Mouse (Mus musculus) neutrophil, adult 5-6 weeks (primary cell): ENCODE results near the gene Clmn. TPM values are rescaled to one million over a fixed set of nuclear protein-coding genes. Genes with fewer than 3 reads are reported as not detected.
"Not testable (repeated sequence)": the region's sequence is repeated elsewhere in the genome, so short reads cannot be mapped to it uniquely, and the experiment has no call there.

ENCODE experiments used
- ATAC-seq: fragments of 151-379, 151-347 bp; 2 replicates; pipeline ENCODE4 v1.8.0; 2017; ENCODE audit warnings: mild to moderate bottlenecking, moderate TSS enrichment; ENCODE audit not compliant: insufficient number of reproducible peaks, poor library complexity, low FRiP score, severe bottlenecking; ENCODE audit errors: extremely low read depth
- total RNA-seq: library from RNA; stranded (forward); fragments of 200-1000 nt; gene quantifications from 2 replicates; pipeline ENCODE4 v1.2.3, GENCODE M21; 2017

Gene Clmn
- total RNA-seq, 1 experiment from 2014 or later, result under 0.01 TPM

DNA sequence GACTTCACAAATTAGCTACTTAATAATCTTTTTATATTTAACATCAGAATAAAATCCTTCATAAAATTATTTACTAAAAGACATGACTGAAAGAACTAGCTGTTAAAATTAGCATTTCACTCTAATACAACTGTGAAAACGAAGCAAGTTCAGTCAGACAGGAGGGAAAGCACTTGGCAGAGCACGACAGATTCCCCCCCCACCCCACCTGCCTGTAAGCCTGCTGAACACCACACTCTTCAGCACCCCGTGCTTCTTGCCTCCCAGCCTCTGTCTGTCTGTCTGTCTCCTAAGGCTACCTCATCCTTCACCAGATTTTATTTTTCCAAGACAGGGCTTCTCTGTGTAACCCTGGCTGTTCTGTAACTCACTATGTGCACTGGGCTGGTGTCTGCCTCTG, 125.9 kb downstream of the Clmn start:
- ATAC-seq, result no peak

DNA sequence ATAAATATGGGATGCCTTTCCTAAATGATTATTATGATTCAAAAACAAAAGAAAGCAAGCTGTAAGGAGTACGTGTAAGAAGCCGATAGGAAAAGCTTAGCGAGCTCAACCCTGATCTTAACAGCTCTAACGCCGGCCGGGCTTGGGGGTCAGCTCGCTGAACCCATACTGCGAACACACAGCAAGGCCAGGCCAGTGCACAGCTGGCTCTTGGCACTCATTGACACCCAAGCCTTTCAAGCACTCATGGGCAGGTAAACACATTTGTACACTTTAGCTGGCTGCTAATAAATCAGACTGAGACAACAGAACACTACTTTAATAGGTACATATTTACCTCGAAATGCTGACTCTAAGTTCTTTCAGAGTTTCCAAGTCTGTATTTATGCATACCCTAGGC, 126.4 kb downstream of the Clmn start:
- no peak for ATAC-seq

DNA sequence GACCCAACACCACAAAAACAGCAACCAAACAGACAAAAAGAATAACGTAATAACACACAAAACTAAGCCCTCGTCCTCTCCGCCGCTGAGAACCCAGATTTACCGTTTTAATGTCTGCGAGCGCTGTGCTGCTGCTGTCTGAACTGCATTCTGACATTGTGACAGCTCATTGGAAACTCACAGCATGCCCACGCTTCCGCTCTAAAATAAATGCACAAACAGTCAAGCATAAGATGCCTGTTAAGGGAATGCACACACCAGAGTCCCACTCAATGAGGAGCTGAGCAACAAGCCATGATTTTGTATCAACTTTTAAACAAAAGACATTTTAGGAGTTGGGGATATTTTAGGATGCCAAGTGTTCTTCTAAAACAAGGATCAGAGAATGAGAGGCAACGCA, 127.2 kb downstream of the Clmn start:
- no peak for ATAC-seq

DNA sequence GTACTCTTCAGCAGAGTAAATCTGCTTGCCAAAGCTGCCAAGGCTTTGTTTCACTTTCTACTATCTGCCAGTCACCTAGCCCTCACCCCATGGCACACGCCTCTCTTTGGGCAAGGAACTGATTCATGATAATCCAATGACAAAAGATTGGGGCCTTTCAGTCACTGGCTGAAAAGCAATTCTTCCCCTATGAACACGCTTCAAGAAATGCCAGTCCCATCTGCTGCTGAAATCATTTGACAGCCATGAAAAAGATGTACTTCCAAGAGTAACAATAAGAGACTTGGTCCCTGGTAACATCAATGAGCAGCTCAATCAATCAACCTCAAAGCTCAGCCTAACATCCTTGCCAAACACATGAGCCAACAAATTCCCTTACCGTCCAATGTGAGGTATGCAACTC, 128.9 kb downstream of the Clmn start:
- no peak for ATAC-seq

DNA sequence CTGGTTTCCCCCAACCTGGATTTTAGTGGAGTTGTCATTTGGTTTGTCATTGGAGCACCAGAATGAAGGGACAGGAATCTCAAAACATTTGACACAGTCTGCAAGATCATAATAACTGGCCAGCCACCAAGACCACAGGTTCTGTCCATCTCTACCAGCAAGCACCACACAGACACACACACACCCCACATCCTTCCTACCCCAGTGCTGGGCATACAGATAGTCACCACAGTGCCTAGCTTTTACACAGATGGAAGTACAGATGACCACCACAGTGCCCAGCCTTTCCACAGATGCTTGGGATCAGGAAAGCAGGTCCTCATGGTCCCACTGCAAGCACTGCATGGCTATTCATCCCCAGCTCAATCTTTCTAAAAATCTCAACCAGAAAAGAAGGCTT, 131.7 kb downstream of the Clmn start:
- no peak for ATAC-seq

DNA sequence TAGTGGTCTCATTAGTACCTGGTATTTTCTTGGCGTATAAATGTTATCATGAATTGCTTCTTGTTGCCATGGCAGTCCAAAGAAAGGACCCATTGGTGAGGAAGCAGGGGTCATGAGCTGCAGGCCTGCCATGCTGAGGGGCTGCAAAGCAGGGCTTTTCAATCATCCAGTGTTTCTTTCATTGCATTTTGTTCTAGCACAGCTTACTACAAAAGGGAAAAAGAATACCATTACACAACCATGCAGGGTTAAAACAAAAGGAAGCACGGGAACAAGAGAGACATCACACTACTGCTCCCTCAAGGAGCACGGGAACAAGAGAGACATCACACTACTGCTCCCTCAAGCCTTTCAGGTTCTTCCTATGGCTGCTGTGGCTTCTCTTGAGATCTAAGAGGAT, 133.1 kb downstream of the Clmn start:
- no peak for ATAC-seq

DNA sequence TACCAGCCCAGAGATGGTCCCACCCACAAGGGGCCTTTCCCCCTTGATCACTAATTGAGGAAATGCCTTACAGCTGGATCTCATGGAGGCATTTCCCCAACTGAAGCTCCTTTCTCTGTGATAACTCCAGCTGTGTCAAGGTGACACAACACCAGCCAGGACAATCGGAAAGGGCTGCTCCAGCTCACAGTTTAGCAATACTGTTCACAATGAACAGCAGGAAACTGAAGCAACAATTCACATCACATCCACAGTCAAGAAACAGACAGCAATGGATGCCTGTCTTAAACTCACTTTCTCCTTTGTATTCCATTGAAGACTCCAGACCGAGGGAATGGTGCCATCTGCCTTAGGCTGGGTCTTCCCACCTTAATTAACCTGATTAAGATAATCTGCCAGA, 138.4 kb downstream of the Clmn start:
- ATAC-seq, result not testable (repeated sequence)

DNA sequence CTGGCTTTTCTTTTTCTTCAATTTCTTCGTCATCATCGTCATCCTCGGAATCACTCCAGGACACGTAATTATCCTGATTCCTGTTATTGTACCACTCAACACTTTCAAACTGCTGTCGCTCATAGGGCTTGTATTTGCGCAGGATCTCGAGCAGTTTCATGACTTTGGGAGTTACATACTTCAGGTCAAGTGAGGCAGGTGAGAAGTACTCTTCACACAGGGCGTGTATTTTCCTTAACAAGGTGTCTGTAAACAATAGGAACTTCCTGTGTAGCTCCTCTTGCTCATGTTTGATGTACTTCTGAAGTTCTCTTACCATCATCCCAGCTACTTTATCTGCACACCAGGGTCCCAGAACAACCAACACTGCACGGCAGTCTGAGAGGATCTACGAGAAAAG, 142.8 kb downstream of the Clmn start:
- no peak for ATAC-seq

DNA sequence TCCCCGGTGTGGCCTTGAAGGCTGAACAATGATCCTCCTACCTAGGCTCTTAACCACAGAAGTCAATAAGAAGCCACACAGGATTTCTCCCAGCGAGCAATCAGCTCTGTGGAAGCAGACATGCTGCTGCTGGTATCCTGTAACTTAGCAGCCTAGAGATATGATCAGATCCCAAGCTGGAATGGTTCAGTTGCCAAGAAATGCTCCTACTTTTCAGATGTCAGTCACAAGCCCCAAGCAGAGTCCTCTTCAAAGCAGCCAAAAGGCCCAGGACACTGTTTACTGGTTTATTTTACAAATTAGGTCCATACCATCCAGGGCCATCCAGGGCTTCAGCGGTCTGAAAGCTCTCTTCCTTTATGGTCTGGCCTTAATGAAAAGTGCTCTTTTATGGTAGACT, 143.9 kb downstream of the Clmn start:
- ATAC-seq, result no peak

DNA sequence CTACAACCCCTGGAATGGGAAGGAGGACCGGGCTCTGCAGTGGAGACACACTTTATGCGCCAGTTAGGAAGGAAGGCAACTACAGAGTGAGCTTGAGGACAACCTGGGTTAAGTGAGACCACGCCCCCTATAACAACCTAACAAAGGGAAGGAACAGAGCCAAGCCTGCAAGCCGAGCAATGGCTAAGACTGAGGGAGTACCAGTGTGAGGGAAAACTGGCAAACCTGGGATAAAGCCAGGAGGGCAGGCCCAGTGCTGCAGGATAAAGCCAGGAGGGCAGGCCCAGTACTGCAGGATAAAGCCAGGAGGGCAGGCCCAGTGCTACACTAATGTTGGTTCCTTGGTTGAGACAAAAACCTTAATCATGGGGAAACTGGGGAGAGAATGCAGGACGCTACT, 145.9 kb downstream of the Clmn start:
- no peak for ATAC-seq

DNA sequence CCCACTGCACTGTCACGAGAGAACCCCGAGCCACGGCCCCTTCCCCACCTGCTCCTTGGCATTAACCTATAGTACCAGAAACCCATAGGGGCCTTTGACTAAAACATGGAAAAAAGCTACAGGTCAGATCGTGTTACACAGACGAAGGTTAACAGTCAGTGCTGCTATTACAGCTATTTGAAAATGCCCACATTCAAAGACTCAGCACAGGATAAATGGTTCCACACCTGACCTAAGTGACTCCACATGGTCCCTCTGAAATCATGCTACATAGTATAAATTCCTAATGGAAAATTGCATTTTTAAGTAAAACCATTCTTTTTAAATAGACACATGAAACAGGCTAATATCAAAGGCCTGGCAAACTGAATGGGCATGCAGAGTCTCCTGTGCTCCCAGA, 148.5 kb downstream of the Clmn start:
- ATAC-seq, result no peak

DNA sequence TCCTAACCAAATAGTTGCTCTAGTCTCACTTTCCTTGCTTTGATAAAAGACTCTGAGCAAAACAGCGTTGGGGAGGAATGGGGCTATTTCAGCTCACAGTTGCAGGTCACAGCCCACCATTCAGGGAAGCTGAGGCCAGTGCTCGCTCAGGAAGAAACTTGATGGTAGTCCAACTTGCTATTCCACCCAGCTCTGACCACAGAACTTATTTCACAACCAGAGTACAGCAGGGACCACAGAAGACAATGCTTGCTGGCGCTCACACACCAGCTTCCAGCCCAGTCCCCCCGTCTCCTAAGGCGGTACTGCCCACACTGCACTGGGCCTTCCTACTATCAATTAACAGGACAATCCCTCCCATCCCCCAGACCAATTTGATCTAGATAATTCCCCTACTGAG, 149.4 kb downstream of the Clmn start:
- no peak for ATAC-seq

Other genes starting within 250 kb of the Clmn start
- gene Dicer1, start 113.1 kb downstream of the Clmn start, total RNA-seq, result 52.8 and 56.3 TPM in 2 replicates
- 20.7 and 21.2 TPM in 2 replicates for gene Syne3, start 144.7 kb upstream of the Clmn start, total RNA-seq
- gene Glrx5, start 167.6 kb upstream of the Clmn start, total RNA-seq, result 8.0 and 9.1 TPM in 2 replicates